Mouse (Mus musculus) hindbrain, embryonic 15.5 days (tissue): ENCODE results near the gene Slc6a12. TPM values are rescaled to one million over a fixed set of nuclear protein-coding genes. Genes with fewer than 3 reads are reported as not detected.

Experiments
- ATAC-seq: fragments of 200-750 bp; cut with Nextera tagmentation; 2 replicates; pipeline ENCODE4 v1.8.0; 2017; ENCODE audit warnings: low read depth, moderate number of reproducible peaks, moderate TSS enrichment; ENCODE audit not compliant: low FRiP score
- H3K27ac ChIP-seq: fragments of 300-500 bp; sonication (generic); replicated peaks from 2 replicates; pipeline ENCODE4 v1.5.1; 2015; ENCODE audit warnings: mild to moderate bottlenecking, inconsistent platforms
- H3K27me3 ChIP-seq: fragments of 300-500 bp; sonication (generic); 2 replicates; pipeline ENCODE4 v1.6.1; 2015; ENCODE audit warnings: control low read depth, inconsistent platforms
- H3K36me3 ChIP-seq: fragments of 300-500 bp; sonication (generic); 2 replicates; pipeline ENCODE4 v1.6.1; 2015; ENCODE audit warnings: control low read depth, inconsistent platforms
- H3K4me1 ChIP-seq: fragments of 300-500 bp; sonication (generic); replicated peaks from 2 replicates; pipeline ENCODE4 v1.6.1; 2015; ENCODE audit warnings: control low read depth, inconsistent platforms
- H3K4me2 ChIP-seq: fragments of 300-500 bp; sonication (generic); 2 replicates; pipeline ENCODE4 v1.6.1; 2015; ENCODE audit warnings: moderate library complexity, mild to moderate bottlenecking, inconsistent platforms
- H3K4me3 ChIP-seq: fragments of 300-500 bp; sonication (generic); 2 replicates; pipeline ENCODE4 v1.5.1; 2015; ENCODE audit warnings: mild to moderate bottlenecking, inconsistent platforms
- H3K9ac ChIP-seq: fragments of 300-500 bp; sonication (generic); 2 replicates; pipeline ENCODE4 v1.6.1; 2015; ENCODE audit warnings: inconsistent platforms
- H3K9me3 ChIP-seq: fragments of 300-500 bp; sonication (generic); 2 replicates; pipeline ENCODE4 v1.6.1; 2016; ENCODE audit warnings: control low read depth, inconsistent platforms
- WGBS: fragments of 180-500 bp; shearing (Covaris S2); methylation state at CpG from one replicate; pipeline ENCODE4 v1.1.7; 2015; 5-methylcytosine and 5-hydroxymethylcytosine counted together
- microRNA-seq: library from miRNA; unstranded; fragments of <30 nt; microRNA quantifications from one replicate; pipeline ENCODE4, GENCODE M21; 2016
- polyA plus RNA-seq: library from polyadenylated mRNA; unstranded; fragments of >200 nt; fragmentation: Nextera tagmentation; extraction: Ambion mirVana; gene quantifications from 2 replicates; pipeline ENCODE4 v1.2.1, GENCODE M21; 2015

The Slc6a12 gene
- polyA plus RNA-seq, 1 experiment from 2014 or later, result 1.3 TPM

- ATAC-seq, result no peak
- Histone ChIP-seq H3K27ac (no peak overlapping the region), H3K9me3 (no peaks in the 10 kb centered on the region), H3K36me3 (no peaks in the 10 kb centered on the region; the same call in 1 of the 2 replicates), H3K4me3 (no peak overlapping the region), H3K4me2 (no peak overlapping the region), H3K27me3 (no peaks in the 10 kb centered on the region), H3K9ac (no peak overlapping the region), H3K4me1 (0 out of 2 replicates have a peak, but pooled peaks cover 11% of the 10 kb centered on the region)
- 85% methylated on average over 3 of the region's 3 CpGs for WGBS
These were observed 42.5 kb downstream of the Slc6a12 start for GRCm38 (mm10) chr6:121385397-121385796.

GRCm38 (mm10) chr6:121392610-121393252 is 49.9 kb downstream of the Slc6a12 start:
- Histone ChIP-seq H3K27me3 (no peaks in the 10 kb centered on the region), H3K9ac (no peak overlapping the region), H3K9me3 (no peaks in the 10 kb centered on the region; the same call in 1 of the 2 replicates), H3K4me3 (no peak overlapping the region), H3K36me3 (no peaks in the 10 kb centered on the region; the same call in none of the 2 replicates), H3K4me2 (no peak overlapping the region), H3K4me1 (no peaks in the 10 kb centered on the region), H3K27ac (no peak overlapping the region)
- no peak for ATAC-seq
- 88% methylated on average over 4 of the region's 4 CpGs for WGBS

- H3K9ac ChIP-seq, result no peak overlapping the region
- no peaks in the 10 kb centered on the region for H3K27me3 ChIP-seq
- no peaks in the 10 kb centered on the region for H3K9me3 ChIP-seq
- no peak overlapping the region for H3K4me3 ChIP-seq
- no peak for ATAC-seq
- H3K36me3 ChIP-seq, result no peaks in the 10 kb centered on the region
- H3K27ac ChIP-seq, result no peak overlapping the region
- WGBS, result 93% methylated on average over 6 of the region's 6 CpGs
- peaks cover 21% of the 10 kb centered on the region for H3K4me1 ChIP-seq
- H3K4me2 ChIP-seq, result no peak overlapping the region
These were observed 58.3 kb downstream of the Slc6a12 start for GRCm38 (mm10) chr6:121401140-121401539.

GRCm38 (mm10) chr6:121401826-121402660 is 59.2 kb downstream of the Slc6a12 start:
- peaks cover 21% of the 10 kb centered on the region for H3K4me1 ChIP-seq
- 66% methylated on average over 14 of the region's 14 CpGs for WGBS
- no peaks in the 10 kb centered on the region for H3K9me3 ChIP-seq
- H3K36me3 ChIP-seq, result no peaks in the 10 kb centered on the region
- H3K4me3 ChIP-seq, result no peak overlapping the region
- no peaks in the 10 kb centered on the region for H3K27me3 ChIP-seq
- peak overlapping the region; percentile 75 for H3K27ac ChIP-seq
- no peak overlapping the region for H3K4me2 ChIP-seq
- peak; percentile 79 for ATAC-seq
- H3K9ac ChIP-seq, result no peak overlapping the region

GRCm38 (mm10) chr6:121402661-121403244 is 59.9 kb downstream of the Slc6a12 start:
- Histone ChIP-seq H3K4me3 (no peak overlapping the region), H3K4me2 (no peak overlapping the region), H3K36me3 (no peaks in the 10 kb centered on the region), H3K9ac (no peak overlapping the region), H3K4me1 (peaks cover 26% of the 10 kb centered on the region), H3K27me3 (no peaks in the 10 kb centered on the region), H3K9me3 (no peaks in the 10 kb centered on the region), H3K27ac (peak overlapping the region; percentile 75)
- ATAC-seq, result peak; percentile 57
- WGBS, result 40% methylated on average over 8 of the region's 8 CpGs

DNA sequence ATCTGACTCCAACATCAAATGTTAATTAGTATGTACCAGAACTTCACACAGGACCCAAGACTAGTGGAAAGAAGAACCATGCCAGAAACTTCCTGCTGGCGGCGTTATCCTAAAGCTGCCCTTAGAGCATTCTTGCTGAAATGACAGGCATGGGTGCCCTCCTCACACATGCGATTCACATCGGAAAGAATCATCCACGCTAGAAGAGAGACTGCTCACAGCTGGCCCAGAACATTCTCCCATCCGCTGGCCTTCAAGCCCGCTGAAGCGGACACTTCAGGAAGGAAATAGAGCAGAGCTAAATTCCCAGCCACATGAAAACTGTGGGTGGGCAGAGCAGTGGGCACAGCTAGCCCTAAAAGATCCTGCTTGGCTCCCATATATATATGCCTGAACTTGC is 62.4 kb downstream of the Slc6a12 start:
- Histone ChIP-seq H3K4me1 (peaks cover 30% of the 10 kb centered on the region), H3K27me3 (no peaks in the 10 kb centered on the region)
- 91% methylated on average over 8 of the region's 8 CpGs for WGBS

DNA sequence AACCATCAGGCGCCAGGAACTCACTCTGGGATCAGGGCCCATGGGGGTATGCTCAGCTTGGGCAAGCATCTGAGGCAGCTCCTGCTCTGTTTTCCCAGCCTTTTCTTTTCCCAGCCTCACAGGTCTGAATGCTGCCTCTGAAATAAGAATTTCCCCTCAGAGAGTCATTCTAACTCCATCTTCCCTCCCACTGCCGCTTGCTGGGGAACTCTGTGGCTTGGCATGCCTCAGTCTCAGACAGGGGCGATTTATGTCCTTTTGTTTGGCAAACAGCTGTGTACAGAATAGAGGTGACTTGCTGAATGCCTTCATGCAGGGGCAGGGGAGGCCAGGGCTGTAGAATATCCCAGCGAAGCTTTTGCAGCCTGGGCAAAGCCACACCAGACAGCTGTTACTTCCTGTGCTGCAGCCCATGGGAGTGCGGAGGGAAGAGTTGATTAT is 64.7 kb downstream of the Slc6a12 start:
- peak overlapping the region; percentile 28 for H3K27ac ChIP-seq
- no peak overlapping the region for H3K4me2 ChIP-seq
- WGBS, result 16% methylated on average over 5 of the region's 5 CpGs
- no peak overlapping the region for H3K9ac ChIP-seq
- H3K4me3 ChIP-seq, result no peak overlapping the region
- peaks cover 27% of the 10 kb centered on the region for H3K4me1 ChIP-seq
- H3K27me3 ChIP-seq, result peaks cover 3% of the 10 kb centered on the region
- no peaks in the 10 kb centered on the region for H3K9me3 ChIP-seq
- H3K36me3 ChIP-seq, result no peaks in the 10 kb centered on the region
- no peak for ATAC-seq

More for the DNA sequence above, 62.4 kb downstream of the Slc6a12 start:
- H3K9ac ChIP-seq, result no peak overlapping the region
- H3K27ac ChIP-seq, result no peak overlapping the region
- H3K4me2 ChIP-seq, result no peak overlapping the region
- no peak for ATAC-seq
- H3K36me3 ChIP-seq, result no peaks in the 10 kb centered on the region
- H3K9me3 ChIP-seq, result no peaks in the 10 kb centered on the region
- no peak overlapping the region for H3K4me3 ChIP-seq

- Histone ChIP-seq H3K9ac (no peak overlapping the region), H3K4me3 (peak overlapping the region; percentile 10; the same call in 1 of the 2 replicates), H3K4me1 (peaks cover 17% of the 10 kb centered on the region), H3K9me3 (no peaks in the 10 kb centered on the region), H3K27ac (no peak overlapping the region), H3K4me2 (peak overlapping the region; percentile 43), H3K27me3 (peaks cover 22% of the 10 kb centered on the region), H3K36me3 (no peaks in the 10 kb centered on the region)
- 0 out of 2 replicates have a peak, but pooled peaks have one; percentile 31 for ATAC-seq
- WGBS, result 7% methylated on average over 40 of the region's 46 CpGs
These were observed 69.9 kb downstream of the Slc6a12 start for GRCm38 (mm10) chr6:121412558-121413297.

Small RNAs within 50 kb of the gene (microRNA-seq; reads per million reads assigned to microRNA genes)
- not detected for gene Gm24855

Other genes with a start within 250 kb of the Slc6a12 start
- gene Mical3, start 212.1 kb upstream of the Slc6a12 start, polyA plus RNA-seq, result 34.4 and 37.2 TPM in 2 replicates
- gene Pex26, start 159.4 kb upstream of the Slc6a12 start, polyA plus RNA-seq, result 15.1 and 16.0 TPM in 2 replicates
- gene Tuba8, start 132.4 kb upstream of the Slc6a12 start, polyA plus RNA-seq, result 0.87 and 0.96 TPM in 2 replicates
- 1.8 and 2.9 TPM in 2 replicates for gene Usp18, start 97.2 kb upstream of the Slc6a12 start, polyA plus RNA-seq
- 49.1 and 62.6 TPM in 2 replicates for gene Slc6a13, start 42.8 kb upstream of the Slc6a12 start, polyA plus RNA-seq
- gene Iqsec3, start 130.6 kb downstream of the Slc6a12 start, polyA plus RNA-seq, result 13.5 and 15.4 TPM in 2 replicates